Mouse (Mus musculus) brain, embryonic 14.5 days (tissue): ENCODE data around the gene Chia1.
"Not testable (repeated sequence)": the region's sequence is repeated elsewhere in the genome, so short reads cannot be mapped to it uniquely, and the experiment has no call there.

Source experiments
- CTCF ChIP-seq: fragments of 200-500 bp; IDR thresholded peaks from 2 replicates; pipeline ENCODE4 v1.5.1; 2012; ENCODE audit warnings: inconsistent platforms, mild to moderate bottlenecking, moderate library complexity, borderline replicate concordance; ENCODE audit not compliant: insufficient read depth, insufficient read length; ENCODE audit errors: extremely low read depth
- POLR2A ChIP-seq: fragments of 200-500 bp; IDR thresholded peaks from 2 replicates; pipeline ENCODE4 v1.6.1; 2012; ENCODE audit warnings: mild to moderate bottlenecking, inconsistent platforms, borderline replicate concordance; ENCODE audit not compliant: poor library complexity, insufficient read depth, insufficient read length, severe bottlenecking; ENCODE audit errors: extremely low read depth

DNA sequence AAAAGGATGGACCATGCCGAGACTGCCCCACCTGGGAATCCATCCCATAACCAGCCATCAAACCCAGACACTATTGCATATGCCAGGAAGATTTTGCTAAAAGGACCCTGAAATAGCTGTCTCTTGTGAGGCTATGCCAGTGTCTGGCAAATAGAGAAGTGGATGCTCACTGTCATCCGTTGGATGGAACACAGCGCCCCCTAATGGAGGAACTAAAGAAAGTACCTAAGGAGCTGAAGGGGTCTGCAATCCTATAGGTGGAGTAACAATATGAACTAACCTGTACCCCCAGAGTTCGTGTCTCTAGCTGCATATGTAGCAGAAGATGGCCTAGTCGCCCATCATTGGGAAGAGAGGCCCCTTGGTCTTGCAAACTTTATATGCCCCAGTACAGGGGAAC, 45.3 kb upstream of the Chia1 start:
- not testable (repeated sequence) for TF ChIP-seq CTCF, POLR2A
